Mouse (Mus musculus): ENCODE results near the gene Peg12. TPM values are rescaled to one million over a fixed set of nuclear protein-coding genes. Genes with fewer than 3 reads are reported as not detected.

The Peg12 gene
- total RNA-seq, 4 experiments from 2014 or later, result 0.27 to 0.75 (median 0.35) TPM

Other genes starting within 250 kb of the Peg12 start
- 100 to 1,000 TPM; 112 to 121 (median 120) TPM for gene Ndn, start 117.9 kb downstream of the Peg12 start, total RNA-seq (2022)
- gene Magel2, start 87.5 kb downstream of the Peg12 start, total RNA-seq (2022), result 1 to 10 TPM; 1.4 to 1.8 (median 1.6) TPM
- gene Mkrn3, start 44.4 kb downstream of the Peg12 start, total RNA-seq (2022), result under 1 TPM; 0.29 to 0.82 (median 0.74) TPM

Data from layer of hippocampus, adult 8-10 months (tissue).